Comparison of ENCODE assay signal across 23 mouse cellular contexts in genomic region chr16:10915066-10915465, GRCm38 (mm10).
"Had no signal": no experiment of that assay in that cellular context is flagged by ENCODE, and none has a peak within 500 bp of the region (broad histone marks: within the 10 kb centered on the region; RNA-seq: fewer than 3 reads in every experiment).

No protein-coding gene starts in this region.

- H3K36me3 ChIP-seq: heart, embryonic 13.5 days; heart, embryonic 15.5 days; hindbrain, embryonic 13.5 days; hindbrain, embryonic 15.5 days; limb, embryonic 10.5 days; limb, embryonic 12.5 days had no signal

- H3K9ac ChIP-seq: heart, embryonic 13.5 days; heart, embryonic 15.5 days; hindbrain, embryonic 13.5 days; hindbrain, embryonic 15.5 days; limb, embryonic 12.5 days had no signal

- H3K4me3 ChIP-seq: heart, adult 2 months; heart, embryonic 13.5 days; heart, embryonic 15.5 days; hindbrain, embryonic 13.5 days; hindbrain, embryonic 15.5 days; layer of hippocampus, adult 2 months; left cerebral cortex, adult 2 months; limb, embryonic 10.5 days; limb, embryonic 12.5 days had no signal

- ATAC-seq: hindbrain, postnatal 0 days; intestine, embryonic 16.5 days had no signal

- H3K27ac ChIP-seq: heart, adult 2 months; heart, embryonic 13.5 days; heart, embryonic 15.5 days; hindbrain, embryonic 13.5 days; hindbrain, embryonic 15.5 days; hindbrain, postnatal 0 days; layer of hippocampus, adult 2 months; left cerebral cortex, adult 2 months; limb, embryonic 12.5 days had no signal

- DNase-seq: gastrocnemius, postnatal 14 days; gastrocnemius, postnatal 36 days; heart, adult 11 months; heart, adult 2 months; heart, postnatal 14 days; heart, postnatal 36 days; kidney, adult 18-20 months; kidney, adult 8-10 months; kidney, postnatal 10 days; kidney, postnatal 25 days; kidney, postnatal 4 days; liver had no signal

- H3K27me3 ChIP-seq: heart, embryonic 13.5 days; heart, embryonic 15.5 days; hindbrain, embryonic 13.5 days; hindbrain, embryonic 15.5 days; limb, embryonic 12.5 days had no signal

- H3K4me1 ChIP-seq: hindbrain, embryonic 15.5 days had no signal

- H3K9me3 ChIP-seq: heart, embryonic 13.5 days; heart, embryonic 15.5 days; hindbrain, embryonic 13.5 days; hindbrain, embryonic 15.5 days; limb, embryonic 10.5 days; limb, embryonic 12.5 days had no signal

- H3K4me2 ChIP-seq: heart, embryonic 11.5 days; heart, embryonic 13.5 days; heart, embryonic 15.5 days; hindbrain, embryonic 13.5 days; hindbrain, embryonic 15.5 days; limb, embryonic 12.5 days had no signal
